Mouse (Mus musculus) lung, adult 2 months (tissue): ENCODE data around the gene Leng9.

Experiments
- CTCF ChIP-seq: fragments of 200-500 bp; IDR thresholded peaks from 2 replicates; pipeline ENCODE4 v1.5.1; 2011; ENCODE audit warnings: mild to moderate bottlenecking, low read length, control low read depth; ENCODE audit not compliant: insufficient read depth
- POLR2A ChIP-seq: fragments of 200-500 bp; IDR thresholded peaks from 2 replicates; pipeline ENCODE4 v1.6.1; 2011; ENCODE audit warnings: low read depth, mild to moderate bottlenecking, control low read depth, low read length, borderline replicate concordance; ENCODE audit errors: extremely low read depth

- TF ChIP-seq CTCF (no peak), POLR2A (no peak)
These were observed 8.4 kb downstream of the Leng9 start for GRCm38 (mm10) chr7:4141648-4142325.
